Comparison of ENCODE assay signal across 8 mouse cellular contexts in the genomic region with DNA sequence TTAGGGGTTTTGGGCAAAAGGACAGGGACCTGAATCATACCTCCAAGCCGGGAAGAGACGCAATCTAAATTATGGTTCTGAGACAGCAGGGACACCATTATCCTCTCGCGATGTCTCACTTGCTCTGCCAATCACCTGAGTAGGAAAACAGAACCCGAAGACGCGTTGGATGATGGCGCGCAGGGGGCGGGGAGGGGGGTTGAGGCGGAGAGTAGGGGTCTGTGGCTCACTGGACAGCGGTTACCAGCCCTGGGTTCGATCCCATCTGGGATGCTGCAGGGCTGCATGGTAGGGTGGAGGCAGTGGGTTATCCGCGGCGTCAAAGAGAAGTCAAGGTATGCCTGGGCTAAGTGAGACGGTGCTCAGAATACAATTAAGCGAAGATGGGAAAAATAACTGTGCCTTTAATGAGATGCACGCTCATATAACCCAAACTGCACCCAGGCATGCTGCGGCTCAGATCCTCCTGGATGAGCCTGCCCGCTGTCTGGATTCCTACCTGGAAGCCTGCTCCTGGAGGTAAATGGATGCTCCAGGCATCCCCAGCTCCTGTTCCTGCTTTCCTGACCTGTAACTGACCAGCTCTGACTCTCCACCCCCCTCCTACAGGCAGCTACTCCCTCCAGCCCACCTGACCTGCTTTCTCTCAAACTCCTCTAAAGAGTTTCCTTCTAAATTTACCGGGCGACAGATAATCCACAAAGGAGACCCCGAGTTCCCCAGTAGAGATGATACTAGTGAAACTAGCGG. TPM values are rescaled to one million over a fixed set of nuclear protein-coding genes. Genes with fewer than 3 reads are reported as not detected.
DNase-seq lines count a peak whose midpoint lies in the region; ATAC-seq and TF ChIP-seq lines count a peak whose summit lies in the region.

No protein-coding gene starts in this region.

- peaks cover 18% of the 10 kb centered on the region; the same call in 1 of the 2 replicates for H3K27me3 ChIP-seq in heart, embryonic 12.5 days (replicated peaks)
- H3K27me3 ChIP-seq in hindbrain, postnatal 0 days (ENCODE audit: insufficient read depth, low read length): no peaks in the 10 kb centered on the region
- H3K27me3 ChIP-seq in midbrain, postnatal 0 days (ENCODE audit: insufficient read depth, low read length): no peaks in the 10 kb centered on the region

- H3K4me1 ChIP-seq in heart, embryonic 12.5 days (replicated peaks): peaks cover 8% of the 10 kb centered on the region
- peaks cover 6% of the 10 kb centered on the region; the same call in 1 of the 2 replicates for H3K4me1 ChIP-seq in hindbrain, postnatal 0 days (ENCODE audit: insufficient read depth, low read length)
- no peaks in the 10 kb centered on the region; the same call in none of the 2 replicates for H3K4me1 ChIP-seq in midbrain, postnatal 0 days (ENCODE audit: insufficient read depth, low read length)

- H3K9me3 ChIP-seq in heart, embryonic 12.5 days (replicated peaks): no peaks in the 10 kb centered on the region
- H3K9me3 ChIP-seq in hindbrain, postnatal 0 days (ENCODE audit: low read length): no peaks in the 10 kb centered on the region
- H3K9me3 ChIP-seq in midbrain, postnatal 0 days (ENCODE audit: low read length): no peaks in the 10 kb centered on the region

- ATAC-seq in heart, embryonic 12.5 days (ENCODE audit: insufficient number of reproducible peaks, low FRiP score): no peak
- peak; percentile 28; the same call in 1 of the 2 replicates for ATAC-seq in hindbrain, postnatal 0 days
- ATAC-seq in midbrain, postnatal 0 days (ENCODE audit: low FRiP score): 0 out of 2 replicates have a peak, but pooled peaks have one; percentile 8
- ATAC-seq in inflammation-experienced regulatory T-cells, adult 6 months: no peak

- peak overlapping the region; percentile 30 for H3K4me3 ChIP-seq in heart, embryonic 12.5 days
- H3K4me3 ChIP-seq in hindbrain, postnatal 0 days (ENCODE audit: low read length): peak overlapping the region; percentile 11
- peak overlapping the region; percentile 10; the same call in 1 of the 2 replicates for H3K4me3 ChIP-seq in midbrain, postnatal 0 days (ENCODE audit: low read depth, low read length)

- H3K27ac ChIP-seq in heart, embryonic 12.5 days (ENCODE audit: poor library complexity, severe bottlenecking): peak overlapping the region; percentile 67
- H3K27ac ChIP-seq in hindbrain, postnatal 0 days: peak overlapping the region; percentile 22; the same call in 1 of the 2 replicates
- peak overlapping the region; percentile 27 for H3K27ac ChIP-seq in midbrain, postnatal 0 days (ENCODE audit: low read depth, low read length)

- intact Hi-C loops in heart, postnatal 10 days (cut with DNase I): loop anchor here (1.0 kb wide), 3 partner anchors 46 to 127 kb away; no protein-coding TSS in a partner anchor

- TF ChIP-seq CTCF in hindbrain, postnatal 0 days (IDR thresholded peaks at IDR 0.05; ENCODE audit: low read depth): no peak
- no peak for TF ChIP-seq CTCF in midbrain, postnatal 0 days (IDR thresholded peaks at IDR 0.05)

- no peak for DNase-seq in heart, postnatal 10 days
- peak; percentile 65 for DNase-seq in embryo, embryonic 11 days
- DNase-seq in hindbrain, postnatal 0 days (ENCODE audit: low spot score): peak; percentile 64
- DNase-seq in midbrain, postnatal 0 days (ENCODE audit: low spot score): peak; percentile 67
- DNase-seq in layer of hippocampus, postnatal 14 days (ENCODE audit: low spot score in 2 of 2): no peak
- DNase-seq in spleen, adult 12 weeks (ENCODE audit: low spot score): no peak

- H3K9ac ChIP-seq in heart, embryonic 12.5 days: 0 out of 2 replicates have a peak overlapping the region, but pooled peaks have one; percentile 33
- peak overlapping the region; percentile 25 for H3K9ac ChIP-seq in hindbrain, postnatal 0 days (replicated peaks; ENCODE audit: low read length)
- H3K9ac ChIP-seq in midbrain, postnatal 0 days (replicated peaks; ENCODE audit: low read length, poor library complexity, severe bottlenecking): peak overlapping the region; percentile 15

- H3K36me3 ChIP-seq in heart, embryonic 12.5 days: no peaks in the 10 kb centered on the region
- H3K36me3 ChIP-seq in hindbrain, postnatal 0 days (ENCODE audit: insufficient read depth, low read length): no peaks in the 10 kb centered on the region
- H3K36me3 ChIP-seq in midbrain, postnatal 0 days (ENCODE audit: insufficient read depth, low read length): no peaks in the 10 kb centered on the region

- WGBS in heart, embryonic 12.5 days: 21% methylated on average over 25 of the region's 25 CpGs
- WGBS in hindbrain, postnatal 0 days: 15% methylated on average over 25 of the region's 25 CpGs
- 16% methylated on average over 25 of the region's 25 CpGs for WGBS in midbrain, postnatal 0 days

- H3K4me2 ChIP-seq in heart, embryonic 12.5 days: peak overlapping the region; percentile 63
- H3K4me2 ChIP-seq in hindbrain, postnatal 0 days (ENCODE audit: low read depth, low read length): peak overlapping the region; percentile 51
- peak overlapping the region; percentile 40 for H3K4me2 ChIP-seq in midbrain, postnatal 0 days (ENCODE audit: low read depth, low read length, poor library complexity, severe bottlenecking)

RNA-seq across cellular contexts. Expression of a gene that starts 0.8 kb away (rescaled TPM):
- polyA plus RNA-seq in heart, embryonic 12.5 days (2016; fragmentation: Nextera tagmentation; extraction: Ambion mirVana): not detected in 2 replicates
- total RNA-seq in heart, postnatal 10 days (2021): not detected
- total RNA-seq in hindbrain, postnatal 0 days (2014; rRNA removed): 0.16 TPM in 1 of 2 replicates, not detected in the other
- polyA plus RNA-seq in hindbrain, postnatal 0 days (2015; fragmentation: Nextera tagmentation; extraction: Ambion mirVana): 0.10 TPM in 1 of 2 replicates, not detected in the other
- total RNA-seq in midbrain, postnatal 0 days (2014; rRNA removed): not detected in 2 replicates
- not detected in 2 replicates for polyA plus RNA-seq in midbrain, postnatal 0 days (2015; fragmentation: Nextera tagmentation; extraction: Ambion mirVana)
- total RNA-seq in layer of hippocampus, postnatal 14 days (2021): not detected
- not detected for polyA plus RNA-seq in inflammation-experienced regulatory T-cells, adult 6 months (2017; shearing (Covaris generic))

RNA-seq across cellular contexts. Expression of a gene that starts 4.8 kb away (rescaled TPM):
- polyA plus RNA-seq in heart, embryonic 12.5 days (2016; fragmentation: Nextera tagmentation; extraction: Ambion mirVana): 20.0 and 22.8 TPM in 2 replicates
- 10 to 100 TPM; 46.9 to 51.4 TPM for total RNA-seq in heart, postnatal 10 days (2021)
- total RNA-seq in hindbrain, postnatal 0 days (2014; rRNA removed): 9.2 and 10.6 TPM in 2 replicates
- 2.5 and 3.1 TPM in 2 replicates for polyA plus RNA-seq in hindbrain, postnatal 0 days (2015; fragmentation: Nextera tagmentation; extraction: Ambion mirVana)
- 11.7 and 11.8 TPM in 2 replicates for total RNA-seq in midbrain, postnatal 0 days (2014; rRNA removed)
- 3.3 and 3.8 TPM in 2 replicates for polyA plus RNA-seq in midbrain, postnatal 0 days (2015; fragmentation: Nextera tagmentation; extraction: Ambion mirVana)
- total RNA-seq in layer of hippocampus, postnatal 14 days (2021): 10 to 100 TPM; 69.6 to 70.6 TPM
- polyA plus RNA-seq in inflammation-experienced regulatory T-cells, adult 6 months (2017; shearing (Covaris generic)): 1 to 10 TPM; 1.4 to 3.2 (median 1.4) TPM

Comparison
In these comparisons a context has a peak if more than half of its experiments do, and no peak if none do; other contexts are left out.
1. ATAC-seq: peak in hindbrain, postnatal 0 days (single experiment) and midbrain, postnatal 0 days (single experiment); none in heart, embryonic 12.5 days (single experiment) and inflammation-experienced regulatory T-cells, adult 6 months (single experiment).
2. DNase-seq: peak in embryo, embryonic 11 days (single experiment), hindbrain, postnatal 0 days (single experiment) and midbrain, postnatal 0 days (single experiment); none in heart, postnatal 10 days (0 of 2), layer of hippocampus, postnatal 14 days (0 of 2) and spleen, adult 12 weeks (single experiment).
3. Peak in every context shown above with its lines, with median percentiles within 50 percentile points of each other: H3K27ac ChIP-seq, H3K4me2 ChIP-seq, H3K4me3 ChIP-seq and H3K9ac ChIP-seq.